Mouse (Mus musculus) MEL (cell line): ENCODE data around the gene Trpm8.

Source experiments
- BHLHE40 ChIP-seq: IDR thresholded peaks from 2 replicates; pipeline ENCODE4 v1.6.1; 2012; ENCODE audit warnings: low read depth, mild to moderate bottlenecking, inconsistent platforms, low read length, improper control_type of control experiment, borderline replicate concordance
- EP300 ChIP-seq, 2 experiments: IDR thresholded peaks; 2 replicates each; pipeline ENCODE4 v1.6.1; 2011; ENCODE audit warnings: improper control_type of control experiment in 2 of 2, low read length in 2 of 2, low read depth in 1 of 2, mild to moderate bottlenecking in 1 of 2
- POLR2AphosphoS2 ChIP-seq: IDR thresholded peaks from 2 replicates; pipeline ENCODE4 v1.6.1; 2011; ENCODE audit warnings: low read length, improper control_type of control experiment

DNA sequence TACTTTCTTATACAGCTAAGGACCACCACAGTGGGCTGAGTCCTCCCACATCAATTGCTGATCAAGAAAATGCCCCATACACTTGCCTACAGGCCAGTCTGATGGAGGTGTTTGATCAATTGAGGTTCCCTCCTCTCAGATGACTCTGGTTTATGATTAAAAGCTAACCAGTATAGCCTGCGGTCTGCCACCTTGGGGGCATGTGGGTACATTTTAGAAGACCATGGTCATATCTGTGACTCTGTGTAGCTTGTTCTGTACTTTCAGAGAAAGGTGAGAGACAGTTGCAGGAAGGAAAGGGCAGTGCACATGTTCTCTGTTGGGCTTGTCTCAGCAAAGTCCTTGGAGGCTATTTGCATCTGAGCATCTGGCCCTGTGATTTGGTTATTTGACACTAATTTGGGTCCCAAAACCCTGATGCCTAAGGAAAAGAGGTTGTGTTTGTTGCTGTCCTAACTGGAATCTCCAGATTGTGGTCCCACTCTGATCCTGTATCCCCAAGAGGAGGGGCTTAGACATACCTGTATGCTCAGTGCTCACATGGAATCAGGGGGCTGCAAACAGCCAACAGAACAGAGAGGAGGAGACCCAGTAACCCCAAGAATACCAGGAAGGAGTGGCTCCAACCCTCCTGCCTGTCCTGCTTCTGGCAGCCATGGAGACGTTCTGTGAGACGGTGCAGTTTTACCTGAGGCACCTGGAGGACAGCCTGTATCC, 44.6 kb upstream of the Trpm8 start:
- TF ChIP-seq EP300 (IDR thresholded peaks at IDR 0.05; ENCODE audit: low read depth in 1 of 2, low read length in 2 of 2) (no peak), BHLHE40 (no peak), POLR2AphosphoS2 (no peak)
